Mouse (Mus musculus): ENCODE measurements around the gene Lyve1.

GRCm38 (mm10) chr7:110893943-110894610 lies 31.0 kb upstream of the Lyve1 start:
- no peak for TF ChIP-seq CTCF (IDR thresholded peaks at IDR 0.05; ENCODE audit: control insufficient read depth, insufficient read depth, insufficient read length)
- TF ChIP-seq MAX (IDR thresholded peaks at IDR 0.05): no peak
- no peak for TF ChIP-seq MYOG (IDR thresholded peaks at IDR 0.05; ENCODE audit: control insufficient read depth, extremely low read depth, insufficient read length)
- TF ChIP-seq USF1 (IDR thresholded peaks at IDR 0.05; ENCODE audit: low read depth): no peak
- TF ChIP-seq MYOD1 (IDR thresholded peaks at IDR 0.05; ENCODE audit: control insufficient read depth, insufficient read length, low read depth): no peak
- TF ChIP-seq CEBPB (IDR thresholded peaks at IDR 0.05; ENCODE audit: low read depth): no peak
